Mouse (Mus musculus): ENCODE measurements around the gene Serpinb6b.

Gene Serpinb6b

DNA sequence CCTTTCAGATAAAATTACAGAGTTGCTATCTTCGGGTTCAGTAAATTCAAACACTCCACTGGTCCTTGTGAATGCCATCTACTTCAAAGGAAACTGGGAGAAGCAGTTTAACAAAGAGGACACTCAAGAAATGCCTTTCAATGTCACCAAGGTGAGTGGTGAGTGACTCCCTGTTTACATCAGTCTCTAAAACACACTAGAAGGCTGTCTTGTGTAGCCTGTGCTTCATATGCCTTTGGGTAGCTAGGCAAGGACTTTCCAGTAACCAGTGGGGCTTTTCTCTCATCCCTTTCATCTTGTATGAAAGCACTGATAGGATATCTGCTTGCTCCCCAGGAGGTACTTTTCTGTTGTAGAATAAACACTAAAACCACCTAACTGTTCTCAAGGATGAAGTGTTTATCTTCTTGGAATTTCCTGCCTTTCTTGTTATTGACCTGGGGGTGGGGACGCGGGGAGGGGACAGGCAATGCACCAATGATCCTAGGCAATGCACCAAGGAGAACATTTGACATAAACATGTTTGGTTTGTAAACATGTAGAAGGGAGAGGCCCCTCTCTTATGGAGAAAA is 10.0 kb downstream of the Serpinb6b start:
- peak; percentile 17 to 62 for DNase-seq

DNA sequence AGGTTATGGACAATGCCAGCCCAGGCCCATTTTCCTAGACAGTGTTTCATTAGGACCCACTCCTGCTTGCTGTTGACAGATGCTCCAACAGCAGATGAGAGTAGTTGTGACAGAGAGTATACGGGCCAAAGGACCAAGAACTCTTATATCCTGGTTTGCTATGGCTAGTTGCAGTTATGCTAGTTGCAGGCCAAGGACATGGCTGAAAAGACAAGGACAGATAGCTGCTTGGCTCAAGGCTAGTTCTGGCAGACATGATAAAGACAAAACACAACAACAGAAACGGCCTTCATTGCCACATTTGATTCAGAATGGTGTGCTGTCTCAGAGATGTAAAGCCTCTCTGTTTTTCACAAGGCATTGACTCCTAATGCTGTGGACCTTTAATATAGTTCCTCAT is 10.7 kb downstream of the Serpinb6b start:
- DNase-seq, result no peak

DNA sequence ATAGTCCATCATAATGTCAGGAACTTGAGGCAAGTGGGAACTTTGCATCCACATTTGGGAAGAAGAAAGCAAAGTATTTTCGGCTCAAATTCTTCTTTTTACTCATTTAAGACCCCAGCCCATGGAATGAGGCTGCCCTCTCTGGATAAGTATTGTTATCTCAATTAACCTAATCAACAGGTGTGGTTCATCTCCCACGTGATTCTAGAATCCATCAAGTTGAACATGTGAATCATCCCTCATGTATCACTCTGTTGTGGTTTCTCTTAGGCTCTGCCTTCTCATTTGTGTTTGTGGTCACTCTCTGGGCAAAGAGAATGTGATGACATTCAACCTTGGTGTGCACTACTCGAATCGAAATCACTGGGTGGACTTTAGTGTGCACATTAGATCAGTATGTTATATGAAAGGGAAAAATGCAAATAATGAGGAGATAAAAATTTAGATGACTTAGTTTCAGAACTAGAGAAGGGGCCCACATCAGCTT is 17.6 kb downstream of the Serpinb6b start:
- DNase-seq, result no peak

DNA sequence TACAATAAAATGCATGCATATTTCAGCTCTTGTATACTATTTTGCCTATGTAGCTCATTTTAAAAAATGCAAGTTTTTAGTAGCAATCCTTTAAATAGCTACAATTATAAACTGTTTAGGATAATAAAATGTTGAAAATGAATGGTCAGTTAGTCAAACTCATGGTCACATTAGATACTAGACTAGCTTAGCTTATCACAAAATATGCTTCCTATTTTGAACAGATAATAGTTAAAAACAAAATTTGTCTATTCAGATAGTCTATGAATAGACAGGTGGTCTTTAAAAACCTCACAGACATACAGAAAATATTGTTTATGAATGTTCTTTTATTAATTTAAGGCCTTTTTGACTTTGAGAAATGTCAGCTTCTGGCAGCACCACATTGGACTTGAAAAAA is 21.2 kb downstream of the Serpinb6b start:
- no peak for DNase-seq

DNA sequence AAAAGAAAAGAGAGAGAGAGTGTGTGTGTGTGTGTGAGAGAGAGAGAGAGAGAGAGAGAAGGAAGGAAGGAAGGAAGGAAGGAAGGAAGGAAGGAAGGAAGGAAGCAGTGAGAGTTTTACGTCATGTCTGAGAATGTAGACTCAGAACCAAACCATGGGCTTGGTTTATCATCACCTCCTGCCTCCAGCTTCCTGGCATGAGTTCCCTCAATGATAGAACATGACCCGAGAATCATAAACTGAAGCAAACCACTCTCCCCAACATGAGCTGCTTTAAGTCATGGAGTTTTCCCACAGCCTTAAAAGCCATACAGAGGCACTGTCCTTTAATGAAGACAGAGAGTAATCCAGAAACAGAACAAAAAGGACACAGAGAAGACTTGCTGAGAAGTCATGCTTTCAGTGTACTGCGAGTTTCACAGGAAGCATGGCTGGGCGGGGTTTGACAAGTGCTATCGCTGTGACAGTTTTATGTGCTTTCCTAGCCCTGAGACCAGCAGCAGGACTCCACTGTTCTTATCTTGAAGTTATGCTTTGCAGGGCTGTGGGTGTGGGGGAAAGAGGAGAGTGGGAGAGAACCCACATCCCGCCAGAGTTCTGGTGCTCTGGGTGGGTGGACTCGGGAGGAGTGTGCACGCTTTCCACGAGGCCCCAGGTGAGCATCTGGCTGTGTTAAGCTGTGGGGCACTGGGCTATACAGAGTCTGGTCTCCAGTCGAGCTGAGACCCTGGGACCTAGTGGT is 28.3 kb downstream of the Serpinb6b start:
- no peak for DNase-seq

DNA sequence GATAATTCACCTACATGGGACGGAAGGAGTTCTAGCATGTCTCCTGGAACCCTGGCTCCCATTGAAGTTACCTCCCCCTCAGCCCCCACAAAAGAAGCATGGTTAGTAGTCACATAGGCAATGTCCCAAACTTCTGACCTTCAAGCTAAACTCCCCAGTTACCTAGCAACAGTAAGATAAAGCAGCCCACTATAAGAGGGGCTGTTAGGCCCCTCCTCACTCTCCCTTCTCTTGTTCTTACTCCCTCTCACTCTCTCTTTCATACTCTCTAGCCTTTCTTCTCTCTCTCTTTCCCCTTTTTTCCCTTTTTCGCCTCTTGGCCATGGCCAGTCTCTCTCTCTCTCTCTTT is 28.9 kb downstream of the Serpinb6b start:
- DNase-seq, result no peak

DNA sequence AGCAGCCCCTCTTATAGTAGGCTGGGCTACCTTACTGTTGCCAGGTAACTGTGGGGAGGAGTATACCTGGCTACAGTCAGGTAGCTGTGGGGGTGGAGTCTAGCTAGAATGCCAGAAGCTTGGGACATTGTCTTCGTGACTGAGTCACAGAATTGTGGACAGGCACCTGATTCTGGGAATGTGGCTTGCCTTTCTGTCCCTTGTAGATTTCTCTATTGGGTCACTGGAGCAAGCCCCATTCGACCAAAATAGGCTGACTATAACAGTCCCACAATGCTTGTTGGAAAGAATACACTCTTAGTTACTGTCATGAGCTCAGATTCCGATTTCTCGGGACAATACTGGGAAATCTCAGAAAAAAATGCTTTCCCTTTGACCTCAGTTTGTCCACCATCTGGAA is 30.0 kb downstream of the Serpinb6b start:
- no peak for DNase-seq

DNA sequence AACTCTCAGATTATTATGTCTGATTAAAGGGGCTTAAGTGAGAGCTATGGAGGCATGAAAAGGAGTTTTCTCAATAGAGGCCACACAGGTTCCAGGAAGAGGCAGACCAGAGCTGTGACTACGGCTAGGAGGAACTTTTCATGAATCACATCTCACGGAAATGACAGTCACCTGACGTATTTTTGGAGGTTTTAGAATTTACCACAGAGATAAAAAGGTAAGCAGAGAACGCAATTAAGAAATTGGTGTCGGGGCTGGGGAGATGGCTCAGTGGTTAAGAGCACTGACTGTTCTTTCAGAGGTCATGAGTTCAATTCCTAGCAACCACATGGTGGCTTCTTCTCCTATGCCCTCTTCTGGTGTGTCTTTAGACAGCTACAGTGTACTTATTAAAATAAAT is 36.3 kb downstream of the Serpinb6b start:
- no peak for DNase-seq

DNA sequence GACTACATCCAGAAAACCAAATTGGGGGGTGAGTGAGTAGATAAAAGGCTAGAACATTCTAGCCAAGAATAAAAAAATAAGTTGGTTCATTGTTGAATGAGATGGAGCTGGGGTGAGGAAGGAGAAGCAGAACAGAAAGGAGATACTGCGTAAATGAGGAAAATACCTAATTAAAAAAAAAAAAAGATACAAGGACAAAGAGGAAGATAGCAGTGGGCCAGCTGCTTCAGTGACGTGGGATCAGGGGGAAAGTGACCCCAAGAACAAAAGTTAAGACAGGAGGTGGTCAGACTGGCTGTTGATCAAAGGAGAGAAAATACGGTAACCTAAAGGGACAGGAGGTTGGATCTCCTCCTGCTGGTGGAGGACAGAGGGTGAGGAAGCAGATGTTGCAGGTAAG is 37.9 kb downstream of the Serpinb6b start, which contains the start of gene Serpinb9:
Serpinb9 (plus strand) TSS at position 301 of the 400 bp plus-strand sequence.
- no peak for DNase-seq

DNA sequence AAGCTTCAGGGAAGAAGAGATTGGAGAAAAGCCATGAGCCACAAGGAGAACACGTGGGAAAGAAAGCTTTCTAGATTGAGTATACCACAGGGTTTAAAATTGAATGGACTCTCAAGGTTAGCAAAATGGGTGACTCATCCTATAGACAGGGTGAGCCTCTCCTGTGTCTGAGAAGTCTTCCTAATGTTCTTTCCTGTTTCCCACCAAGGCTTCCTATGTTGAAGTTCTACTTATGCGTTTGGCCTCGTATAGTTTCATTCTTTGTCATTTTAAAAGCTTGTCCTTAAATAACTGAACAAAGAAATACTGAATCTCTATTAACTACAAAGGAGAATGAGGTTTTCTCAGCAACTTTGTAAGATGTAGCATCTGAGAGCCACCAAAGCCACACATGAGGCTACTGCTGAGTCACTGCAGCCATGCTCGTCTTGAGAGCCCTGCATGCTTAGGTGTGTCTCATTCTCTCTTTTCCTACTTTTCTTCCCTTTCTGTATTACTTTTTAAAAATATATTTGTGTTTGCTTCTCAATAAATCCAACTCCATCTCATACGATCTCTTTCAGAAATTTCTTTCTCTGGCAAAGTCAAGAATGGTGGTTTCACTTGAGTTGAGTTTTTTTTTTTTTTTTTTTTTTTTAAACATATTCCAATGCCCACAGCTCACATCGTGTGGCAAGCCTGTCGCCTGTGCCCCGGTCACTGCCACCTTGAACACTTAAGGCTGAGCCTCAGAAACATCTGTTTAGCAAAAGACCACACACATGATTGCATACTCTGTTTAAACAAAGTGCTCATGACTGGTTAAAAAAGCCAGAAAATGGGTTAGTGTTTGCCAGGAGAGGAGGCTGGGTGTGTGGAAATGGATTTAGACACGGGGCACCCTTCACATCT is 38.8 kb downstream of the Serpinb6b start:
- DNase-seq, result no peak

DNA sequence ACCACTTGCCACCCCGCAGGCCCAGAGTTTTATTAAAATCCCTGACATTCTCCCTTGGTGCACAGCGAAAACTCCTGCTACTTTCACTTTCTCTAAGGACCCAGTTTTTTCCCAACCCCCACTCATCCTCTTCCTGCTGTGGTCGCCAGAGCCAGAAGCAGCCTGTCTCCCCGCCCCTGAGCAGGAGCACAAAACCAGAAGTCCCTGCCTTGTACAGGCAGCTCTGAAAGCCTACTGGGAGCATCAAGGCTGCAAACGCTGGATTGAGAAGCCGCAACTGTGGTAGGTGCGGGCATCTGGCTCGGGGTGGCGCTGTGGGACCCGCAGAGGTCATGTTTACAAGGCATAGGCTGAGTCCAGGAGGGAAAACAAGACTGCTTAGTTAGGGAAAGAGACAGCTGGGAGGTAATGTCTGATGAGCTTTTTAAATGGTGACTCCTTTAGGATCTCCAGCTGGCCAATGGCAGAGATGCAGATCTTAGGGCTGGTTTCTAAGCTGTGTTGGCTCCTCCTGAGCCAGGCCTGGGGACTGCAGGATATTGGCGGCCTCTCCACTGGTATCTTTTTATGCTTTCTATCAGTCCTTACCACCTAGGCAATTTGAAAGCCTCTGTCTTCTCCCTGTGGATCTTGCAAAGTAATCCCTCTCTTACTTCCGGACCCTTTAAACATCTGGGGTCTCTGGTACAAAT is 39.6 kb downstream of the Serpinb6b start:
- DNase-seq, result peak; percentile 92 to 93

DNA sequence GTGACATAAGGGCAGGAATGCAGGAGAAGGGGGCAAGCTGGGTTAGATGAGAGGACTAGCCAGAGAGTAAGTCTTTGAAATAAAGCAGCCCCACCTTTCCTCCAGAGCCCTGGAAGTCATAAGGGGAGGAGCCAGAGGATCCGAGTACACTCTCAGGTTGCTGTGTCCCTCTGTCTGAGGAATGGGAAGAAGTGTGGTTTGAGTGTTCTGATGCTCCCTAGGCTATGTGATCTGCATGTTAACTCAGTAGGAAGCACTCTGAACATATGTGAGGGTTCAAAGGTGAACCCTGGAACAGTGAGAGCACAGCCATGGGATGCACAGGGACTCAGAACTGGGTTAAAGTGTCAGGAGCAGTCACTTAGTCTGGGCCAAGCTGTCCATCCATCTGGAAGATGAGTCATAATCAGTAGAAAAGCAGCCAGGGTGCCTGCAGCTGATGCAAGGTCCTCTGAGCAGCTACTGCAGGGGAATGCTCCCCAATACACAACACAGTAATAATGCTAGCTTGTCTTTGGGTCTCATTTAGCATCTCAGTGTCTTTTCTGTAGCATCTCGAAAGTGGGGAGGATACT is 40.6 kb downstream of the Serpinb6b start:
- peak; percentile 40 to 55 for DNase-seq

DNA sequence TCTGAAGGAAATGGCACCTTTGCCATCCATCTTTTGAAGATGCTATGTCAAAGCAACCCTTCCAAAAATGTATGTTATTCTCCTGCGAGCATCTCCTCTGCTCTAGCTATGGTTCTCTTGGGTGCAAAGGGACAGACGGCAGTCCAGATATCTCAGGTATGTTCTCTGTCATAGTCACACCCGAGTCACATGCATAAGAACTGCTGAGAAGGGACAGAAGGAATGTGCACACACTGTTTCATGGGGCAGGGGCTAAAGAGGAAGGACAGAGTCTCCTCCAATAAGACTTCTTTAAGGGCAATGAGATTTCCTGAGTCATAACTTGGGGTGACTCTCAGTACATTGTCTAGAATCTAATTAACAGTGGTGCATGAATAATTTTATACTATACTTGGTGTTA is 41.5 kb downstream of the Serpinb6b start:
- DNase-seq, result no peak

DNA sequence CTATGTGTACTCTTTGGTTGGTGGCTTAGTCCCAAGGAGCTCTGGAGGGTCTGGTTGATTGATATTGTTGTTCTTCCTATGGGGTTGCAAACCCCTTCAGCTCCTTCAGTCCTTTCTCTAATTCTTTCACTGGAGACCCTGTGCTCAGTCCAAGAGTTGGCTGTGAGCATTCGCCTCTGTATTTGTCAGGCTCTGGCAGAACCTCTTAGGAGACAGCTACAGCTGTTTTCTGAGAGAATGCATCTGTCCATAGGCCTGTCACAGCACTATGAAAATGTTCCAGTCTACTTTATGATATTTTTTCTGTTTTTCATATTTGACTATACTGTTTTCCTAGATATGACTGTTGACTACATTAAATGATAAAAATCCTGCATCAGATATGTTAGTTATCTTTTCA is 47.4 kb downstream of the Serpinb6b start:
- no peak for DNase-seq

DNA sequence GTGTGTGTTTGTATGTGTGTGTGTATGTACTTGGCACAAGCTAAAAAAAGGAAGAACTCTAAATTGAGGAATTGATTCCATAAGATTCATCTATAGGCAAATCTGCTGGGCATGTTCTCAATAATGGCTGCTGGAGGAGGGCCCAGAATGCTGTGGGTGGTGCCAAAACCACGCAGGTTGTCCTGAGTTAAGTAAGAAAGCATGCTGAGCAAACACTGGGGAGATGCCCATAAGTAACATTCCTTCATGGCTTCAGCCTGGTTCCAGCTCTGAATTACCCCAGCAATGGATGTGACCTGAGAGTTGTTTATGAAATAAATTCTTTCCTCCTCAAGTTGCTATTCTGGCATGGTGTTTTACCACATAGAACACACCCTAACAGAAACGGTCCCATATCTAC is 48.3 kb downstream of the Serpinb6b start:
- no peak for DNase-seq

DNA sequence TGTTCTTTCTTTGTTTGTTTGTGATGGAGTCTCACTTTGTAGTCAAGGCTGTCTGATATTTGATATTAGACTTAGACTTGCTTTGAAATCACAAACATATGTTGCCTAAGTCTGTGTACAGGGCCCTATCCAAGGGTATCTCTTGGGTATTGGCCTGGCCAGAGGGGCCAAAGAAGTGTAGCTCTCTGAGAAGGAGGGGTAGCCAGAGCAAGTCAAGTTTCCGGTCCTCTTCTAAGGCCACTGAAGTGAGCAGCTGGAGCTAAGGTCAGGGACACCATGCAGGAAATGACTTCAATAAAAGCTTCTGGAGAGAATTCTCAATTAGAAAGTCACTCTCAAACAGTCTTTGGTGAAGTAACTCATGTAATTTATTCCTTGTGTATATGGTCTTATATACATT is 57.4 kb downstream of the Serpinb6b start:
- no peak for DNase-seq

DNA sequence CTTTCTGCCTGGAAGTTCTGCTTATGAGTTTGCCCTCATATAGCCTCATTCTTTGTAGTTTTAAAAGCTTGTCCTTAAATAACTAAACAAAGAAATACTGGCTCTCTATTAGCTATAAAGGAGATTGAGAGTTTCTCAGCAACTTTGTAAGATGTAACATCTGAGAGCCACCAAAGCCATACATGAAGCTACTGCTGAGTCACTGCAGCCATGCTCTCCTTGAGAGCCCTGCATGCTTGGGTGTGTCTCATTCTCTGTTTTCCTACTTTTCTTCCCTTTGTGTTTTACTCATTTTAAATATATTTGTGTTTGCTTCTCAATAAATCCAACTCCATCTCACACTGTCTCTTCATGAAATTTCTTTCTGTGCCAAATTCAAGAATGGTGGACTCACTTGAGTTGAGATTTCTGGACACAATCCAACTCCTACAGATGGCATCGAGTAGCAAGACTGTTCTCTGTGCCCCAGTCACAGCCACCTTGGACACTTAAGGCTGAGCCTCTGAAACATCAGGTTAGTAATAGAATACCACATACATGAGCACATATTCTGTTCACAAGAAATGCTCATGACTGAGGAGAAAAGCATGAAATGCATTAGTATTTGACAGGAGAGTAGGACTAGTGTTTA is 61.5 kb downstream of the Serpinb6b start:
- DNase-seq, result no peak

DNA sequence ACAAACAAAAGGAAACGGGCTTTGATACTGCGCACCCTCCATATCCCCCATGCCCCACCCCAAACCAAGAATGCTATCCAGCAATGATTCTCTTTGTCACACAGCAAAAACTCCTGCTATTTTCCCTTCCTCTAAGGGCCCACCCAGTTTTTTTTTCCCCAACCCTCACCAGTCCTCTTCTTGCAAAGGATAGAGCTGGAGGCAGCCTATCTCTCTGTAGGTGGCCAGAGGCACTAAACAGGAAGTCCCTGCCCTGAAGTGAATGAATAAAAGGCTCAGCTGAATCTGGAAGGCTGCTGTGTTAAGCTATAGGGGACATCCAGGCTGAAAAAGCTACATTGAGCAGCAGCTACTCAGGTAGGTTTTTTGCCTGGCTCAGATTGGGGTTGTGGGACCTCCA is 62.2 kb downstream of the Serpinb6b start, which contains the start of gene Serpinb9b:
Serpinb9b (plus strand) TSS at position 173 of the 400 bp plus-strand sequence.
- DNase-seq, result no peak

DNA sequence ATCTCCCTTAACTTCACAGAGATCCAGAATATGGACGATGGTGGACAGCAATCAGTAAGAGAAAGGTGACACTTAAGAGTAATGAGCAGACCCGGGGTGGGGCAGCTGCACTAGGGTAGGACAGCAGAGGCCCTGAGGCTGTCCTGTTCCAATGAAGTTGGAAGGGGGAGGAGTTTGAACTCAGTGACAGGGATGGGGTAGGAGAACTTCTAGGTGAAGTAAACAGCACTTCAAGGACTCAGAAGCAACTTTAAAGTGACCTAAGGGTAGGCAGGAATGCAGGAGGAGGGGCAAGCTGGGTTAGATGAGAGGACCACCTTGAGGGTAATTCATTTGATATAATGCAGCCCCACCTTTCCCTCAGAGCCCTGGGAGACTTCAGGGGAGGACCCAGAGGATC is 63.1 kb downstream of the Serpinb6b start:
- DNase-seq, result no peak

DNA sequence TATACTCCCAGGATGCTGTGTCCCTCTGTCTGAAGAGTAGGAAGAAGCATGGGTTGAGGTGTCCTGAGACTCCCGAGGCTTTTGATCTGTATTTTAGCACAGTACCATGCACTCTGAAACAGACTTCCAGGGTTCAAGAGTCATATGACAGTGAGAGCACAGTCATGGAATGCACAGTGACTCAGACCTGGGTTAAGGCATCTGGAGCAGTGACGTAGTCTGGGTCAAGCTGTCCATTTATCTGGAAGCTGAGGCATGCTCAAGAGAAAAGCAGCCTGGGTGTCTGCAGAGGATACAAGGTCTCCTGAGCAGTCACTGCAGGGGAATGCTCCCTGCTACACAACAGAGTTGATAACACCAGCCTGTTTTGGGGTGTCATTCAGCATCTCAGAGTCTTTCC is 63.5 kb downstream of the Serpinb6b start:
- no peak for DNase-seq
